Mouse (Mus musculus): ENCODE data around the gene Cnksr3. TPM values are rescaled to one million over a fixed set of nuclear protein-coding genes. Genes with fewer than 3 reads are reported as not detected.

Gene Cnksr3
- polyA plus RNA-seq, 1 experiment: 11.4 TPM

DNA sequence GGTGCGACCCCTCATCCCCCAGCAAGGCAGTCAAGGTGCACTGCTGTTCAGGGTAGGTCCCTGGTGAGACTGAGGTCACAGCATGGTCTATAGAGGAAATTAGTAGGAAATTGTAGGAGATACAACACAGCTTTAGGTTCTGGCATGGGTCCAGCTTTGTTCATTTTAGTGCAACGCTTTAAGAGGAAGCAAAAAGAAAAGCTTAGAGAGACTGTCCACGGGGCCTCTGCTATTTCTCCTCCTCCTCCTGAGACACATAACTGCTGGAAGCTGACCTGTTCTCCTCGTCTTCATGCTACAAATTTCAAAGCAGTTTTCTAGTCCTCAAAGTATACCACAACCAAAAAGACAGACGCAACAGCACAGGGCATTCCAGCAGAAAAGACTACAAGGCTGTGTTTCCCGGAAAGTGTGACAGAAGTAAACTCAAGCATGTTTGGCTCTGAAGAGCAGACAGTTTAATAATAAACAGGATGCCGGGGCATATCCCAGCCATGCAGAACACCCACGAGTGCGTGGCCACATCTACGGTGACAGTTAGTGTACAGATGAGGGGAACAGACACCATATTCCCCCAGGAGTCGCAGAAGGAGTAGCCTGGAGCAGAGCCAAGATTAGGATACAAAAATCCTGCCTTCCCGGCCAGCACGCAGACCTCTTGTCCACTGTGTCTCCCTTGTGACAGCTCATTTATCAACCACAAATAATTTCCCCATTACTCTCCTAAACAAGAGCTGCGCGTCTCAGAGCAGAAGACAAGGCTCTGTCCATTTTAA, 53.6 kb downstream of the Cnksr3 start:
- no peak overlapping the region for H3ac ChIP-seq (ENCODE audit: control insufficient read depth, insufficient read length)
- H3K4me2 ChIP-seq (ENCODE audit: low read depth): peak overlapping the region; percentile 80
- H3K27me3 ChIP-seq (ENCODE audit: control insufficient read depth, insufficient read depth, insufficient read length): no peaks in the 10 kb centered on the region
- peaks cover 4% of the 10 kb centered on the region for H3K36me3 ChIP-seq (ENCODE audit: control insufficient read depth, insufficient read depth)
- TF ChIP-seq MAX (IDR thresholded peaks at IDR 0.05; ENCODE audit: low read depth): no peak
- TF ChIP-seq E2F4 (IDR thresholded peaks at IDR 0.05; ENCODE audit: insufficient read depth): no peak
- TF ChIP-seq POLR2AphosphoS2 (IDR thresholded peaks at IDR 0.05; ENCODE audit: insufficient read length, low read depth): no peak
- TF ChIP-seq REST (IDR thresholded peaks at IDR 0.05; ENCODE audit: insufficient read depth, insufficient read length): no peak
- TF ChIP-seq MYOD1 (IDR thresholded peaks at IDR 0.05; ENCODE audit: control insufficient read depth in 1 of 3, insufficient read length in 2 of 3, low read depth in 2 of 3): no peak
- TF ChIP-seq POLR2A (IDR thresholded peaks at IDR 0.05; ENCODE audit: insufficient read length, low read depth): no peak
- TF ChIP-seq USF1 (IDR thresholded peaks at IDR 0.05; ENCODE audit: low read depth): no peak
- no peak for TF ChIP-seq TCF3 (IDR thresholded peaks at IDR 0.05; ENCODE audit: insufficient read length, low read depth)
- no peak for TF ChIP-seq SRF (IDR thresholded peaks at IDR 0.05; ENCODE audit: control insufficient read depth, insufficient read length, low read depth)
- no peak for TF ChIP-seq MYOG (IDR thresholded peaks at IDR 0.05; ENCODE audit: control insufficient read depth in 1 of 3, insufficient read depth in 1 of 3, insufficient read length in 2 of 3, low read depth in 2 of 3)
- no peak for TF ChIP-seq TCF12 (IDR thresholded peaks at IDR 0.05; ENCODE audit: insufficient read depth, poor library complexity, severe bottlenecking)
- TF ChIP-seq CEBPB (IDR thresholded peaks at IDR 0.05; ENCODE audit: insufficient read depth, poor library complexity, severe bottlenecking): no peak
- H3K4me3 ChIP-seq: no peak overlapping the region
- peaks cover 50% of the 10 kb centered on the region for H3K79me2 ChIP-seq (ENCODE audit: control insufficient read depth, insufficient read depth)

DNA sequence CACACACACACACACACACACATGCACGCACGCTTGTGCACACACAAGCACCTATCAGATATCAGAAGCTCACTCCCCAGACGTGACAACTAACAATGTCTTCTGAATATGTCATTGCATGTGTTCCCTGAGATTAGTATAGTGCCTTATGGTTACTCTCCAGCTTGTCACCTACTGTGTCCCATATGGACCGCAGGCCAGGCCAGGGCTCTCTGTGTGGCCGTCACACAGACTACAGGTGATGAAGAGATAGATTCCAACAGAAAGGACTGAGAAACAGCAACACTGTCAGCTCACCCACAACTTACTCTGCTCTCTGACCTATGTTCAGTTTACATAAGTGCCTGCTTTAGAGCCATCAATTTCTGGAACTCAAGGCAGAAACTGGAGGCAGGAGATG, 57.2 kb downstream of the Cnksr3 start:
- TF ChIP-seq TCF3 (IDR thresholded peaks at IDR 0.05; ENCODE audit: insufficient read length, low read depth) (no peak), POLR2A (IDR thresholded peaks at IDR 0.05; ENCODE audit: insufficient read length, low read depth) (no peak), CEBPB (IDR thresholded peaks at IDR 0.05; ENCODE audit: insufficient read depth, poor library complexity, severe bottlenecking) (no peak), MAX (IDR thresholded peaks at IDR 0.05; ENCODE audit: low read depth) (no peak), TCF12 (IDR thresholded peaks at IDR 0.05; ENCODE audit: insufficient read depth, poor library complexity, severe bottlenecking) (no peak), MYOG (IDR thresholded peaks at IDR 0.05; ENCODE audit: control insufficient read depth in 1 of 3, insufficient read depth in 1 of 3, insufficient read length in 2 of 3, low read depth in 2 of 3) (no peak), USF1 (IDR thresholded peaks at IDR 0.05; ENCODE audit: low read depth) (no peak), MYOD1 (IDR thresholded peaks at IDR 0.05; ENCODE audit: control insufficient read depth in 1 of 3, insufficient read length in 2 of 3, low read depth in 2 of 3) (no peak), REST (IDR thresholded peaks at IDR 0.05; ENCODE audit: insufficient read depth, insufficient read length) (no peak), POLR2AphosphoS2 (IDR thresholded peaks at IDR 0.05; ENCODE audit: insufficient read length, low read depth) (no peak), E2F4 (IDR thresholded peaks at IDR 0.05; ENCODE audit: insufficient read depth) (no peak), SRF (IDR thresholded peaks at IDR 0.05; ENCODE audit: control insufficient read depth, insufficient read length, low read depth) (no peak)
- Histone ChIP-seq H3K27me3 (ENCODE audit: control insufficient read depth, insufficient read depth, insufficient read length) (no peaks in the 10 kb centered on the region), H3K4me2 (ENCODE audit: low read depth) (no peak overlapping the region), H3ac (ENCODE audit: control insufficient read depth, insufficient read length) (no peak overlapping the region), H3K4me3 (no peak overlapping the region), H3K79me2 (ENCODE audit: control insufficient read depth, insufficient read depth) (peaks cover 20% of the 10 kb centered on the region), H3K36me3 (ENCODE audit: control insufficient read depth, insufficient read depth) (peaks cover 15% of the 10 kb centered on the region)

DNA sequence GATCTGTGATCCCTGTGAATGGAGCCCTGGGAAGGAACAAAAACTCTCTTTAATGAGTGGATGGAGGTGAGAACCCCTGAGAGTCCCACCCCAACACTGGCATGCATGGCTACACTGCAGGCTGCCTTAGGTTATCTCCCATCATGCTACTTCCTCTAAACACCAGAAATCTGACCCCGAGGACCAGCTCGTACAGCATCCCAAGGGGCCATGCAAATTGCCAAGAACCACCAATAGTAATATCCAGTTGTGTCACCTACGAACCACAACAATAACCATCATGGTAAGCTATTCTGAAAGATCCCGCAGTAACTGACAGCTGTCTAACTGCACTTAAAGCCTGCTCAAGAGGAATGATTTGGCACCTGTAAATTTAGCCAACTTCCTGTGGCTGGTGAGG, 59.1 kb downstream of the Cnksr3 start:
- H3K4me2 ChIP-seq (ENCODE audit: low read depth): no peak overlapping the region
- H3K27me3 ChIP-seq (ENCODE audit: control insufficient read depth, insufficient read depth, insufficient read length): no peaks in the 10 kb centered on the region
- H3ac ChIP-seq (ENCODE audit: control insufficient read depth, insufficient read length): no peak overlapping the region
- H3K36me3 ChIP-seq (ENCODE audit: control insufficient read depth, insufficient read depth): peaks cover 15% of the 10 kb centered on the region
- H3K4me3 ChIP-seq: no peak overlapping the region
- H3K79me2 ChIP-seq (ENCODE audit: control insufficient read depth, insufficient read depth): peaks cover 10% of the 10 kb centered on the region
- TF ChIP-seq REST (IDR thresholded peaks at IDR 0.05; ENCODE audit: insufficient read depth, insufficient read length): no peak
- TF ChIP-seq TCF3 (IDR thresholded peaks at IDR 0.05; ENCODE audit: insufficient read length, low read depth): no peak

DNA sequence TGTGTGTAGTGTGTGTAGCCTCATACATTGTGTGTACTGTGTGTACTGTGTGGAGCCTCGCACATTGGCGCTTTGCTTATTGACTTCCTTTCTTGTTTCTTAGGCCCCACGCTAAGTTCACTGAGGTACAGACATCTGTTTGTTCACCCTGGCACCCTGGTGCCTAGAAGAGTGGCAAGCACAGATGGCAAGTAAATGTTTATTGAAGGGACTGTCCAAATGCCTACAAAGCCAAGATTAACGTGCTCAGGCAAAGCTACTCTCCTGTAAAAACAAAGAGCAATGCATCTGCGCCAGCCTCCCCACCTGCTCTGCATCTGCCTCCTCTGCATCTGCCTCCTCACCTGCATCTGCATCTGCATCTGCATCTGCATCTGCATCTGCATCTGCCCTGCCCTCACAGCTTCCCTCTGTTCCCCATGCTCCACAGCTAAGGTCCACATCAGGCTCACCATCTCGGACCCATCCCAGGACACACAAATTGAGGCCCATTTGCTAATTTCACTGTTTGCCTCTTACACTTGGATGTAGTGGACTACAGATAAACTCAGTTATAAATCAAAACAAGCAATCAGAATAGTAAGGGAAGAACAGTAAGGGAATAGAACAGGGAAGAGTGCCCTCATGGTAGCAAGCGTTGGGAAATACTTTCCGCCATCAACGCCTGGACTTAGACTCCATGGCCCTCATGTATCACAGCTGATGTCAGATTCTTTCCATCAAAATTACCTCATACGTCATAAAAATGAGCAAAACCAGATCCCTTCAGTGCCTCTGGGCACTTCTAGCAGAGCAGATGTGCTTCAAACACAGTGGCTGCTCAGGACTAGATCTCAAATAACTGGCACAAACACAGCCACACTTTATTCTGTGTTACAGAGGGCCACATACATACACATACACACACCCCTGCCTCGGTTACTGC, 62.1 kb downstream of the Cnksr3 start:
- H3K36me3 ChIP-seq (ENCODE audit: control insufficient read depth, insufficient read depth): peaks cover 15% of the 10 kb centered on the region
- no peak overlapping the region for H3K4me2 ChIP-seq (ENCODE audit: low read depth)
- no peaks in the 10 kb centered on the region for H3K79me2 ChIP-seq (ENCODE audit: control insufficient read depth, insufficient read depth)
- no peak overlapping the region for H3ac ChIP-seq (ENCODE audit: control insufficient read depth, insufficient read length)
- no peak overlapping the region for H3K4me3 ChIP-seq
- TF ChIP-seq POLR2AphosphoS2 (IDR thresholded peaks at IDR 0.05; ENCODE audit: insufficient read length, low read depth) (no peak), TCF3 (IDR thresholded peaks at IDR 0.05; ENCODE audit: insufficient read length, low read depth) (peak; percentile 42), E2F4 (IDR thresholded peaks at IDR 0.05; ENCODE audit: insufficient read depth) (no peak), CEBPB (IDR thresholded peaks at IDR 0.05; ENCODE audit: insufficient read depth, poor library complexity, severe bottlenecking) (no peak), SRF (IDR thresholded peaks at IDR 0.05; ENCODE audit: control insufficient read depth, insufficient read length, low read depth) (no peak), USF1 (IDR thresholded peaks at IDR 0.05; ENCODE audit: low read depth) (no peak), REST (IDR thresholded peaks at IDR 0.05; ENCODE audit: insufficient read depth, insufficient read length) (no peak), POLR2A (IDR thresholded peaks at IDR 0.05; ENCODE audit: insufficient read length, low read depth) (no peak), MAX (IDR thresholded peaks at IDR 0.05; ENCODE audit: low read depth) (no peak), MYOG (IDR thresholded peaks at IDR 0.05; ENCODE audit: control insufficient read depth in 1 of 3, insufficient read depth in 1 of 3, insufficient read length in 2 of 3, low read depth in 2 of 3) (peak; percentile 15 to 78 (median 45)), TCF12 (IDR thresholded peaks at IDR 0.05; ENCODE audit: insufficient read depth, poor library complexity, severe bottlenecking) (no peak), MYOD1 (IDR thresholded peaks at IDR 0.05; ENCODE audit: control insufficient read depth in 1 of 3, insufficient read length in 2 of 3, low read depth in 2 of 3) (peak; percentile 44 to 70 (median 66))
- no peaks in the 10 kb centered on the region for H3K27me3 ChIP-seq (ENCODE audit: control insufficient read depth, insufficient read depth, insufficient read length)

Data from myocyte (in vitro differentiated cells).